Mouse (Mus musculus): Measurements from ENCODE around the gene Prkacb. TPM values are rescaled to one million over a fixed set of nuclear protein-coding genes. Genes with fewer than 3 reads are reported as not detected.
A peak's percentile ranks its signal among the peaks of the same experiment; 100 is the strongest.

Gene Prkacb
- 21.2 and 26.1 TPM in 2 replicates for polyA plus RNA-seq (2012; rRNA removed)

DNA sequence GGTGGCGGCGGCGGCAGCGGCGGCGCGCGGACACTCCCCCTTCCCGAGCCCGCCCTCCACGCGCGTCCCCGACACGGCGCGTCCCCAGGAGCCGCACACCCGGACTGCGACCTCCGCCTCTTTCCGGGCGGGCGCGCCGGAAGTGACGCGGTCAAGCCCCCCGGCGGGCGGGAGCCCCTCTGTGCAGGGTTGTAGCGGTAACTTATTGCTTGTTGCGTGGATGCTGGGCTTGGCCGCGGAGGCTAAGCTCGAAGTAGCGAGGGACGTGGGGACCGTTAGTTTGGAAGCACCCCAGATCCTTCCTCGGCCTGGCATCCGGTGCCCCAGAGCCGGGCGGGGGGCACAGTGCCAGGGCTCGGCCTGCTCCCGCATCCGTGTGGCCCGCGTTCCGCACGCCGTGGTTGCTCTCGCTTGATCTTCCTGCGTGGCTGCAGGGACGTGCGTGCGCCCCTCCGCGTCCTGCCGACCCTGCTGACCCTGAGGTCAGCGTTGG, at the start of gene Prkacb:
Prkacb (minus strand) TSS at position 90 of the 493 bp plus-strand sequence.
- TF ChIP-seq POLR2A (IDR thresholded peaks at IDR 0.05; ENCODE audit: borderline replicate concordance, extremely low read depth, low read depth, low read length) (peak; percentile 60; the same call in 1 of the 2 replicates), CTCF (IDR thresholded peaks at IDR 0.05; ENCODE audit: insufficient read depth, low read length) (no peak)
- H3K4me1 ChIP-seq (ENCODE audit: control insufficient read depth, insufficient read depth, low read length), result 0 out of 2 replicates have a peak, but pooled peaks cover 3% of the 10 kb centered on the region
- peak; percentile 94 for DNase-seq
- peak within 1 kb of the TSS; percentile 98 for H3K4me3 ChIP-seq (replicated peaks; ENCODE audit: extremely low read depth, low read depth, low read length)
- 1% methylated on average over 57 of the region's 60 CpGs for WGBS

DNA sequence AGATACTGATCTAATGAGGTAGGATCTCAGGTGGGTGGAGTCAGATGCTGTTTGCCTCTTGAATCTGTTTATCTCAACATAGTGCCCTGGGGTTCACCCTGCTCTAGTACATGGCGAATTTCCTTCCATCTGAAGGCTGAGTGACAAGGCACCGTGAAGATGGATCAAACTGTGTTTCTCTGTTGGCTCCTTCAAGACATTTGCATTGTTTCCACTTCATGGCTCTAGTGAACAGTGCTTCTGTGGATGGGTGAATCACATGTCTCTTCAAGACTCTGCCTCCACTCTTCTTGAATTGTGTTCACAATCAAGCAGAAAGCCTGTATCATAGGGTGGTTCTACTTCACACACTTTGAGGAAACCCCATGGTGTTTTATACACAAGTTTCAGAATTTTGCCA, 47.5 kb upstream of the Prkacb start:
- peaks cover 4% of the 10 kb centered on the region for H3K4me1 ChIP-seq (ENCODE audit: control insufficient read depth, insufficient read depth, low read length)
- TF ChIP-seq CTCF (IDR thresholded peaks at IDR 0.05; ENCODE audit: insufficient read depth, low read length) (no peak), POLR2A (IDR thresholded peaks at IDR 0.05; ENCODE audit: borderline replicate concordance, extremely low read depth, low read depth, low read length) (no peak)
- H3K4me3 ChIP-seq (replicated peaks; ENCODE audit: extremely low read depth, low read depth, low read length), result no peak overlapping the region
- no peak for DNase-seq
- WGBS, result 71% methylated on average over 2 of the region's 2 CpGs

DNA sequence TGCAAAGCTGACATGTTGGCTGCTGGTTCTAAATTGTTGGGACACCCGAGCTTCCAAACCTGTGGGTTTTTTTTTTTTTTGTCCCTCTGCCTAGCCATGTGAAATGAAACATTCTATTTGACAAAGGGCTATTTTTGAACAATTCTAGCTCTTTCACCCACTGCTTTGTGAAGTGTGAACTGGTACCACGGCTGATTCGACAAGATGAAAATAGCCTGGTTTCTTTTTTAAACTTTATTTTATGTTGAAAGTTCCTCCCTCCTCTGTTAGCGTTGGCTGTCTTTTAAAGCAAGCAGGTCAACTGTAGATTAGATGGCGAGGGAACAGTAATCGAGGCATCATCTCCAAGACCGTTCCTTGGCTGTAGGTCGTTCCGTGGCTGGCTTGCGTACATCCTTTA, 44.6 kb upstream of the Prkacb start:
- TF ChIP-seq POLR2A (IDR thresholded peaks at IDR 0.05; ENCODE audit: borderline replicate concordance, extremely low read depth, low read depth, low read length), result no peak
- TF ChIP-seq CTCF (IDR thresholded peaks at IDR 0.05; ENCODE audit: insufficient read depth, low read length), result no peak
- 85% methylated on average over 10 of the region's 10 CpGs for WGBS
- no peak overlapping the region for H3K4me3 ChIP-seq (replicated peaks; ENCODE audit: extremely low read depth, low read depth, low read length)
- DNase-seq, result no peak
- peaks cover 10% of the 10 kb centered on the region for H3K4me1 ChIP-seq (ENCODE audit: control insufficient read depth, insufficient read depth, low read length)

DNA sequence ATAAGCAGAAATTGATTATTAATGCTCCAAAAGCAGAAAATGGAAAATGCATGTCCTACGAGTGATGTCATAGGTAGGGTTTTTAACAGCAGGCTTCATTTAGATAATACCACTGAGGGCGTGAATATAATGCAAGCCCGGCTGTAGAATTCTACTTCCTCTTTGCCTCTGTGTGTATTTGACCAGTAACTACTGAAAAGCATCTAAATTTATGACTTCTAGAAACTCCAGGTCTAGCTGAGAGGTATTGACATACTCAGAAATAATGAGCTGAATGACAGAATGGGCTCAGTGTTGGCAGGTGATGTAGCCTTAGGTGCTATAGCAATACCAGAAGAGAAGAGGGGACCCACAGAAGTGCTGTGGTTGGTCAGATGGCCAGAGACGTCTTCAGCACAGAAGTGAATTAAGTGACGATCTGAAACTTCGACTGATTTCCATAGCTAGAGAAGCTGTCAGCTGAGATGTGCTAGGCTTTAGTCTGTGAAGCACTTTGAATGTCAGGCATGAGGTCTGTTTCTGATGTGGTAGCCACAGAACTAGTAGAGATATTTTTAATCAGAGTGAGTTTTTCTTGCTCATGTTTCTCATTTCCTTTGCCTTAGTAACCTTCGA, 41.8 kb upstream of the Prkacb start:
- TF ChIP-seq POLR2A (IDR thresholded peaks at IDR 0.05; ENCODE audit: borderline replicate concordance, extremely low read depth, low read depth, low read length), result no peak
- TF ChIP-seq CTCF (IDR thresholded peaks at IDR 0.05; ENCODE audit: insufficient read depth, low read length), result no peak
- DNase-seq, result no peak
- peaks cover 10% of the 10 kb centered on the region for H3K4me1 ChIP-seq (ENCODE audit: control insufficient read depth, insufficient read depth, low read length)
- H3K4me3 ChIP-seq (replicated peaks; ENCODE audit: extremely low read depth, low read depth, low read length), result no peak overlapping the region
- 65% methylated on average over 7 of the region's 7 CpGs for WGBS

DNA sequence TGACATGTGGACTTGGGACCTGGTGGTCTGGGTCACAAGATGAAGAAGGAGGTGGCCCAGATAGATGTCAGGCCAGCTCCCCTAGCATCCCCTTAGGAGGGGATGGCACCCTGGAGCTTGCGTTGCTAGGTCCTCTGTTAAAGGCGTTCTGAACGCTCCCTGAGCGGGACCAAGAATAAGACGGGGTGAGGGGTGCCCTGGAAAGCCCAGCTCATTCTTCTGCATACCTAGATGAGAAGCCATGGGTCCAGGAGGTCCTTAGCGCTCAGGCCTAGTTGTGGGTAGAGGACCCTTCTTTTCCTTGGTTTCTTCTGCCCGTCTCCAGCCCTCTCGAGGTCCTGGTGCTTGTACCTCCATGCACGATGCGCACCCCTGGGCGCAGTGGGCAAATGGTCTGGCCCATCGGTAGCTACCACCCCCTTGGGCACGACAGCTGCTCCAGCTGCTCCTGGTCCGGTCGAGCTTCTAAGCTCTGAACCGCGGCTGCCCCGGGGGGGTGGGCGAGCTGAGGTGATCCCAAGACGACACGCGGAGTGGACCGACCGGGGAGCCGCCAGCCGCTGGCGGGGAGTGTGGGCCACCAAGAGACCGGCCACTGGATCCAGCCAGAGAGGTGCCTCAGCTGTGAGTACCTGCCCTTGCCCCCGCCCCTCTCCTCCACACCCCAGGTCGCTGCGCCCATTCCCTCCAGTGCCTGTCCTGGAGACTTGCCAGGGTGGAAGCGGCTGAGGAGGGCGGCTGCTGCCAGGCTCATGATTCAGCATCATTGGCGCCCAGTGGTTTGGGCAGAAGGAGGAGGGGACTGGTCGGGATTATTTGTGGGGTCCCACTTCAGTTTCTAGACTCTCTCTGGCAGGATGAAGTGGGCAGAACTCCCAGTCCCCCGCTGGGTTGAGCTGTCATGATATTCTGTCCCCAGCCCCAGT, 39.4 kb upstream of the Prkacb start, which contains the start of gene Ttll7:
Ttll7 (plus strand) TSS at position 402 of the 926 bp plus-strand sequence.
- DNase-seq, result peak; percentile 81
- WGBS, result 1% methylated on average over 36 of the region's 36 CpGs
- TF ChIP-seq CTCF (IDR thresholded peaks at IDR 0.05; ENCODE audit: insufficient read depth, low read length), result no peak
- TF ChIP-seq POLR2A (IDR thresholded peaks at IDR 0.05; ENCODE audit: borderline replicate concordance, extremely low read depth, low read depth, low read length), result peak; percentile 30; the same call in 1 of the 2 replicates
- Histone ChIP-seq H3K4me1 (ENCODE audit: control insufficient read depth, insufficient read depth, low read length) (peaks cover 12% of the 10 kb centered on the region), H3K4me3 (replicated peaks; ENCODE audit: extremely low read depth, low read depth, low read length) (peak within 1 kb of the TSS; percentile 93)

DNA sequence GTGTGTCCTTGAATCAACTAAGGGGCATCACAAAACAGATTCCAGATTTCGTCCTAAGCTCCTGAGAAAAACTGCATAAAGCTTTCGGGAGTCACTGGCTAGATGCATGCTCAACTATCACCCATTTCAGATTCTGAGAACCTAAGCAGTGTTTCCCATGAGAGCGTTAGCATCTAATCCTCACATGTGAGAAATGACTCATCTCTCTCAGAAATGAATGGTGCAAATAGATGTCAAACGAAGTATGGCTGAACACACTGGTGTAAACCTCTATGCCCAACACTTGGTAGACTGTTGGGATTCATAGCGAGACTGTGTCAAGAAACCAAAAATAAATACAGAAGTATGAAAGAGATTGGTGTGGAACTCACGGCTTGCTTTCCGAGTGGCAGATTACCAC, 36.6 kb upstream of the Prkacb start:
- WGBS, result 90% methylated on average over 7 of the region's 7 CpGs
- Histone ChIP-seq H3K4me3 (replicated peaks; ENCODE audit: extremely low read depth, low read depth, low read length) (no peak overlapping the region), H3K4me1 (ENCODE audit: control insufficient read depth, insufficient read depth, low read length) (peaks cover 11% of the 10 kb centered on the region)
- DNase-seq, result no peak
- TF ChIP-seq POLR2A (IDR thresholded peaks at IDR 0.05; ENCODE audit: borderline replicate concordance, extremely low read depth, low read depth, low read length), result no peak
- TF ChIP-seq CTCF (IDR thresholded peaks at IDR 0.05; ENCODE audit: insufficient read depth, low read length), result no peak

DNA sequence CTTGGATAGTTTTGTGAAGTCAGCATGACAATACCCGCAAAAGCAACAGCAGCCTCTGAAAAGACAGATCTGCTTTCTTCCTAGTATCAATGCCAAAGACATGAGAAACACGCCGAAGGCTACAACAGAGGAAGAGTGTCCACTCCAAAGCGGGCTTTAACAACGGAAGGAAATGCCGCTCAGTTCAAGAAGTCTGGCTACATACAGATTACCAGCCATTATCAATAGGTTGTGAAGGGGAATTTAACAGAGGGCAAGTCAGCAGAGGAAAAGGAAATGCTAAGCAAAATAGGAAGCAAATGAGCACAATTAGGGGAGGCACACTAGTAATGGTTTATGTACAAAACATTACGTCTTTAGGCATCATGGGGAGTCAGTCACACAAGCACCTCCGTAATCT, 35.3 kb upstream of the Prkacb start:
- H3K4me3 ChIP-seq (replicated peaks; ENCODE audit: extremely low read depth, low read depth, low read length), result no peak overlapping the region
- DNase-seq, result no peak
- peaks cover 5% of the 10 kb centered on the region for H3K4me1 ChIP-seq (ENCODE audit: control insufficient read depth, insufficient read depth, low read length)
- TF ChIP-seq POLR2A (IDR thresholded peaks at IDR 0.05; ENCODE audit: borderline replicate concordance, extremely low read depth, low read depth, low read length), result no peak
- no peak for TF ChIP-seq CTCF (IDR thresholded peaks at IDR 0.05; ENCODE audit: insufficient read depth, low read length)
- WGBS, result 58% methylated on average over 8 of the region's 8 CpGs

DNA sequence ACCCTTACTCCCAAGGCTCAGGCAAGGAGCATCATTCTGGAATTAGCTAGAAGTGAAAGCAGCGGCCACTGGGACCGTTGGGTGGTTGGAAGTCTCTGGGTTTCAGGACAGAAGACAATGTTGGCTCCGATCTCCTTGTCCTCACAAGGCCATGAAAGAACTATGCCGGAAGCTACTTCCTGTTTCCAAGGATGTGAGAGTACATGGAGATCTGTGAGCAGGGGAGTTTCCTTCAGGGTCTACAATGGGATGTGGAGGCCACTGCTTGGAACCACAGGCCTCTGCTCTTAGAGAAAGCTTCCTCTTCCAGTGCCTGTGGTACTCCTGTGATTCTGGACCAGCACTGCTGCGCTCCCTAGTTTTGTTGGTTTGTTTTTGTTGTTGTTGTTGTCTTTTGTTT, 33.4 kb upstream of the Prkacb start:
- 59% methylated on average over 5 of the region's 5 CpGs for WGBS
- no peak overlapping the region for H3K4me3 ChIP-seq (replicated peaks; ENCODE audit: extremely low read depth, low read depth, low read length)
- TF ChIP-seq POLR2A (IDR thresholded peaks at IDR 0.05; ENCODE audit: borderline replicate concordance, extremely low read depth, low read depth, low read length) (0 out of 2 replicates have a peak, but pooled peaks have one; percentile 18), CTCF (IDR thresholded peaks at IDR 0.05; ENCODE audit: insufficient read depth, low read length) (no peak)
- H3K4me1 ChIP-seq (ENCODE audit: control insufficient read depth, insufficient read depth, low read length), result peaks cover 9% of the 10 kb centered on the region
- no peak for DNase-seq

DNA sequence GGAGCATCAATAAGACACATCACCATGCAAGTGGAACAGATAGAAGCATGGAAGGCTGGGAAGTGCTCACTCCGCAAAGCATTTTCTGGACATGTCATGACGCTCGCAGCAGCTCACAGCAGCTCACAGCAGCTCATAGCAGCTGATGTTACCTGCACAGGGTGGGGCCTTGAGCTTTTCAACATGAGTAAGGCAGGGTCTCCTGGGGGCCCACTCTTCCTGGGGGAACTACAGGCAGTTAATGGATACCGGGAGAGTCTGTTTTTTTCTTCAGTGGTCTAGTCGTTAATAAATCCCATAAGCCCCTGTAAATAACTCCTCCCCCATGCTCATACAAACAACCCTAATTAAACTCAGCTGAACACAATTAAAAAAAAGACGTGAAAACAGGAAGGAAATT, 30.7 kb upstream of the Prkacb start:
- Histone ChIP-seq H3K4me1 (ENCODE audit: control insufficient read depth, insufficient read depth, low read length) (peaks cover 9% of the 10 kb centered on the region), H3K4me3 (replicated peaks; ENCODE audit: extremely low read depth, low read depth, low read length) (no peak overlapping the region)
- 82% methylated on average over 6 of the region's 6 CpGs for WGBS
- TF ChIP-seq CTCF (IDR thresholded peaks at IDR 0.05; ENCODE audit: insufficient read depth, low read length), result no peak
- DNase-seq, result no peak

Measured in lung, adult 2 months (tissue).